Mouse (Mus musculus): ENCODE measurements around the gene Gemin6. TPM values are rescaled to one million over a fixed set of nuclear protein-coding genes. Genes with fewer than 3 reads are reported as not detected.

The Gemin6 gene
- polyA plus RNA-seq, 1 experiment from 2014 or later = 40.7 TPM

Other genes with a start within 250 kb of the Gemin6 start
- 65.6 and 66.6 TPM in 2 replicates for gene Hnrnpll, start 162.1 kb upstream of the Gemin6 start, polyA plus RNA-seq (2014; fragmentation: Nextera tagmentation; extraction: Ambion mirVana)
- 19.3 and 20.0 TPM in 2 replicates for gene Galm, start 97.0 kb upstream of the Gemin6 start, polyA plus RNA-seq (2014; fragmentation: Nextera tagmentation; extraction: Ambion mirVana)
- gene Srsf7, start 17.1 kb upstream of the Gemin6 start, polyA plus RNA-seq (2014; fragmentation: Nextera tagmentation; extraction: Ambion mirVana) = 597 and 627 TPM in 2 replicates
- 0.13 TPM in 1 of 2 replicates, not detected in the other for gene Ttc39d, start 17.0 kb upstream of the Gemin6 start, polyA plus RNA-seq (2014; fragmentation: Nextera tagmentation; extraction: Ambion mirVana)
- gene Morn2, start 65.8 kb downstream of the Gemin6 start, polyA plus RNA-seq (2014; fragmentation: Nextera tagmentation; extraction: Ambion mirVana) = 22.2 and 26.5 TPM in 2 replicates
- gene Dhx57, start 66.0 kb downstream of the Gemin6 start, polyA plus RNA-seq (2014; fragmentation: Nextera tagmentation; extraction: Ambion mirVana) = 19.8 and 20.4 TPM in 2 replicates
- gene Arhgef33, start 83.0 kb downstream of the Gemin6 start, polyA plus RNA-seq (2014; fragmentation: Nextera tagmentation; extraction: Ambion mirVana) = 1.2 and 2.1 TPM in 2 replicates
- 2.8 TPM in 1 of 2 replicates, not detected in the other for gene Gm10190, start 149.1 kb downstream of the Gemin6 start, polyA plus RNA-seq (2014; fragmentation: Nextera tagmentation; extraction: Ambion mirVana)